Comparison of ENCODE assay signal across 12 mouse cellular contexts in the genomic region with DNA sequence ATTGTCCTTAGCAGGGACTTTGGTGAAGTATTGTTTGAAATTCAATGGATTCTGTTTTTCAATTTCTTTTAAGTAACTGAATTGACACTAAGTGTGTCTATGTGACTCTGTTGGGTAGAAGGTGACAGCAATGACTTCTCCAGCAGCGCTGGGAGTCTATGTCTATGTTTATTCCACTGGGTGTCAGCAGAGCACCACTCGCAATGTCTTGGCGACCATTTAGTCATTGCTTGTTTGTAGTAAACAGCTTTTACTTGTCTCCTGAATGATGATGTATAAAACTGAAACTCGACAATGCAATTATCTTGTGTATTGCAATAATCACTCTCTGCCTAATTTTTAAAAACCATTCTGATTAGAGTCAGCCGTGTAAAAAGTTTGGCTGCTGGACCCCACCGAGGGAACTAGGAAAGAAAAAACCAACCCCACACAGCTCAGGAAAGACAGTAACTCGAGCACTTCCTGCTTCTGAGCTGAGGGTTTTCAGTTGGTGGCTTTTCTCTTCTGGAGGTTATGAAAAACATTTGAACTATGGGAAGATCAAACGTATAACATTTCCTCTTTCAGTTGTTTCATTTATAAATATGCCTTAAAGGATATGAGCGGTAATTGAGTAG. TPM values are rescaled to one million over a fixed set of nuclear protein-coding genes. Genes with fewer than 3 reads are reported as not detected.
DNase-seq lines count a peak whose midpoint lies in the region; ATAC-seq and TF ChIP-seq lines count a peak whose summit lies in the region.
"Not testable (repeated sequence)": the region's sequence is repeated elsewhere in the genome, so short reads cannot be mapped to it uniquely, and the experiment has no call there.
"Had no signal": no experiment of that assay in that cellular context is flagged by ENCODE, and none has a peak within 500 bp of the region (broad histone marks: within the 10 kb centered on the region; RNA-seq: fewer than 3 reads in every experiment).

No protein-coding gene starts in this region.

- H3K9ac ChIP-seq in heart, embryonic 16.5 days (ENCODE audit: low read length); kidney, embryonic 15.5 days: not testable (repeated sequence)
- H3K9ac ChIP-seq in liver, postnatal 0 days (replicated peaks), result peak overlapping the region; percentile 37; the same call in 1 of the 2 replicates

- ATAC-seq in Patski, result not testable (repeated sequence)
- ATAC-seq in erythroblast, adult 5-6 weeks (replicated peaks; ENCODE audit: low FRiP score, poor library complexity, severe bottlenecking), result peak; percentile 64; the same call in 1 of the 2 replicates
- peak; percentile 80; the same call in 1 of the 2 replicates for ATAC-seq in heart, embryonic 16.5 days (replicated peaks; ENCODE audit: extremely low read depth, insufficient read depth, low FRiP score)
- ATAC-seq in kidney, embryonic 15.5 days (replicated peaks; ENCODE audit: low FRiP score), result peak; percentile 82
- peak; percentile 74 for ATAC-seq in liver, postnatal 0 days
- peak; percentile 100 for ATAC-seq in megakaryocyte progenitor cell, adult 5-6 weeks (replicated peaks; ENCODE audit: poor library complexity)

- TF ChIP-seq EP300 in liver, postnatal 0 days (IDR thresholded peaks at IDR 0.05; ENCODE audit: low read depth), result not testable (repeated sequence)

- H3K4me3 ChIP-seq in heart, embryonic 16.5 days (ENCODE audit: low read length), result 0 out of 2 replicates have a peak overlapping the region, but pooled peaks have one; percentile 14
- not testable (repeated sequence) for H3K4me3 ChIP-seq in kidney, embryonic 15.5 days (replicated peaks)
- H3K4me3 ChIP-seq in liver, postnatal 0 days (ENCODE audit: low read depth, low read length), result peak overlapping the region; percentile 5; the same call in 1 of the 2 replicates

- not testable (repeated sequence) for H3K4me1 ChIP-seq in heart, embryonic 16.5 days (ENCODE audit: control insufficient read depth, insufficient read depth, low read length); kidney, embryonic 15.5 days; liver, postnatal 0 days (ENCODE audit: insufficient read depth)

- H3K36me3 ChIP-seq in heart, embryonic 16.5 days (ENCODE audit: control insufficient read depth, insufficient read depth); kidney, embryonic 15.5 days; liver, postnatal 0 days (replicated peaks; ENCODE audit: insufficient read depth, low read length): not testable (repeated sequence)

- in situ Hi-C loops in Patski (cut with MboI; ENCODE audit: low pct_unique_long_range_greater_than_20kb), result not testable (repeated sequence)

- CTCF ChIA-PET in Patski (lab: Charles Lee), result not testable (repeated sequence)

- not testable (repeated sequence) for H3K9me3 ChIP-seq in heart, embryonic 16.5 days (replicated peaks; ENCODE audit: control insufficient read depth, low read length); kidney, embryonic 15.5 days (replicated peaks); liver, postnatal 0 days (ENCODE audit: low read length)

- peaks cover 22% of the 10 kb centered on the region for H3K27me3 ChIP-seq in Patski
- not testable (repeated sequence) for H3K27me3 ChIP-seq in heart, embryonic 16.5 days (ENCODE audit: control insufficient read depth, insufficient read depth, low read length); kidney, embryonic 15.5 days; liver, postnatal 0 days (ENCODE audit: insufficient read depth, low read length)

- DNase-seq in Patski (ENCODE audit: low read depth, low spot score); liver, postnatal 0 days: not testable (repeated sequence)
- DNase-seq in thymus, adult 18-20 months, result peak; percentile 10 to 52

- POLR2A ChIA-PET in Patski (lab: Charles Lee), result not testable (repeated sequence)

- TF ChIP-seq CTCF in Patski (IDR thresholded peaks at IDR 0.05), result peak; percentile 33
- not testable (repeated sequence) for TF ChIP-seq CTCF in liver, postnatal 0 days (IDR thresholded peaks at IDR 0.05; ENCODE audit: low read depth)

- 31% methylated on average over 7 of the region's 9 CpGs for WGBS in heart, embryonic 16.5 days
- 21% methylated on average over 8 of the region's 9 CpGs for WGBS in kidney, embryonic 15.5 days
- WGBS in liver, postnatal 0 days (ENCODE audit: insufficient replicate concordance), result 14% methylated on average over 7 of the region's 9 CpGs

- peak overlapping the region; percentile 18; the same call in 1 of the 2 replicates for H3K27ac ChIP-seq in heart, embryonic 16.5 days (ENCODE audit: low read length)
- peak overlapping the region; percentile 67 for H3K27ac ChIP-seq in kidney, embryonic 15.5 days
- peak overlapping the region; percentile 13; the same call in 1 of the 2 replicates for H3K27ac ChIP-seq in liver, postnatal 0 days (ENCODE audit: low read depth)

- H3K4me2 ChIP-seq in heart, embryonic 16.5 days (ENCODE audit: low read depth, low read length), result peak overlapping the region; percentile 44
- 0 out of 2 replicates have a peak overlapping the region, but pooled peaks have one; percentile 15 for H3K4me2 ChIP-seq in kidney, embryonic 15.5 days
- peak overlapping the region; percentile 51 for H3K4me2 ChIP-seq in liver, postnatal 0 days (ENCODE audit: low read depth, low read length)

RNA-seq across cellular contexts. Expression of gene Gm13691, which starts 3.4 kb away (rescaled TPM):
- 1.3 TPM for polyA plus RNA-seq in Patski (2021)
- not detected in 2 replicates for total RNA-seq in erythroblast, adult 5-6 weeks (2015; ENCODE audit: low replicate concordance)
- total RNA-seq in erythroblast, adult 5-6 weeks (2017; ENCODE audit: low replicate concordance), result 0.14 TPM in 1 of 2 replicates, not detected in the other
- polyA plus RNA-seq in heart, embryonic 16.5 days (2015; fragmentation: Nextera tagmentation; extraction: Ambion mirVana), result not detected in 2 replicates
- polyA plus RNA-seq in kidney, embryonic 15.5 days (2015; fragmentation: Nextera tagmentation; extraction: Ambion mirVana), result not detected in 2 replicates
- polyA plus RNA-seq in liver, postnatal 0 days (2015; fragmentation: Nextera tagmentation; extraction: Ambion mirVana), result not detected in 2 replicates
- total RNA-seq in megakaryocyte progenitor cell, adult 5-6 weeks (2015), result not detected in 2 replicates
- 0.04 TPM in 1 of 2 replicates, not detected in the other for total RNA-seq in megakaryocyte progenitor cell, adult 5-6 weeks (2017)
- polyA plus RNA-seq: adrenal gland, adult 2 months; forebrain, embryonic 13.5 days; heart, embryonic 10.5 days; hindbrain, embryonic 16.5 days; limb, embryonic 11.5 days had no signal

RNA-seq across cellular contexts. Expression of gene Gm13697, which starts 9.2 kb away (rescaled TPM):
- 1.3 TPM for polyA plus RNA-seq in Patski (2021)
- not detected in 2 replicates for total RNA-seq in erythroblast, adult 5-6 weeks (2015; ENCODE audit: low replicate concordance)
- 0.42 TPM in 1 of 2 replicates, not detected in the other for total RNA-seq in erythroblast, adult 5-6 weeks (2017; ENCODE audit: low replicate concordance)
- polyA plus RNA-seq in heart, embryonic 16.5 days (2015; fragmentation: Nextera tagmentation; extraction: Ambion mirVana), result not detected in 2 replicates
- polyA plus RNA-seq in kidney, embryonic 15.5 days (2015; fragmentation: Nextera tagmentation; extraction: Ambion mirVana), result not detected in 2 replicates
- polyA plus RNA-seq in liver, postnatal 0 days (2015; fragmentation: Nextera tagmentation; extraction: Ambion mirVana), result not detected in 2 replicates
- total RNA-seq in megakaryocyte progenitor cell, adult 5-6 weeks (2015), result not detected in 2 replicates
- 0.07 and 0.08 TPM in 2 replicates for total RNA-seq in megakaryocyte progenitor cell, adult 5-6 weeks (2017)
- polyA plus RNA-seq: adrenal gland, adult 2 months; forebrain, embryonic 13.5 days; heart, embryonic 10.5 days; hindbrain, embryonic 16.5 days; limb, embryonic 11.5 days had no signal

RNA-seq across cellular contexts. Expression of gene Gm13694, which starts 15.0 kb away (rescaled TPM):
- 1.3 TPM for polyA plus RNA-seq in Patski (2021)
- total RNA-seq in erythroblast, adult 5-6 weeks (2015; ENCODE audit: low replicate concordance), result not detected in 2 replicates
- 0.42 TPM in 1 of 2 replicates, not detected in the other for total RNA-seq in erythroblast, adult 5-6 weeks (2017; ENCODE audit: low replicate concordance)
- not detected in 2 replicates for polyA plus RNA-seq in heart, embryonic 16.5 days (2015; fragmentation: Nextera tagmentation; extraction: Ambion mirVana)
- not detected in 2 replicates for polyA plus RNA-seq in kidney, embryonic 15.5 days (2015; fragmentation: Nextera tagmentation; extraction: Ambion mirVana)
- not detected in 2 replicates for polyA plus RNA-seq in liver, postnatal 0 days (2015; fragmentation: Nextera tagmentation; extraction: Ambion mirVana)
- not detected in 2 replicates for total RNA-seq in megakaryocyte progenitor cell, adult 5-6 weeks (2015)
- total RNA-seq in megakaryocyte progenitor cell, adult 5-6 weeks (2017), result 0.07 and 0.08 TPM in 2 replicates
- polyA plus RNA-seq: adrenal gland, adult 2 months; forebrain, embryonic 13.5 days; heart, embryonic 10.5 days; hindbrain, embryonic 16.5 days; limb, embryonic 11.5 days had no signal

RNA-seq across cellular contexts. Expression of gene Gm13696, which starts 20.8 kb away (rescaled TPM):
- 1.3 TPM for polyA plus RNA-seq in Patski (2021)
- not detected in 2 replicates for total RNA-seq in erythroblast, adult 5-6 weeks (2015; ENCODE audit: low replicate concordance)
- total RNA-seq in erythroblast, adult 5-6 weeks (2017; ENCODE audit: low replicate concordance), result 0.42 TPM in 1 of 2 replicates, not detected in the other
- polyA plus RNA-seq in heart, embryonic 16.5 days (2015; fragmentation: Nextera tagmentation; extraction: Ambion mirVana), result not detected in 2 replicates
- polyA plus RNA-seq in kidney, embryonic 15.5 days (2015; fragmentation: Nextera tagmentation; extraction: Ambion mirVana), result not detected in 2 replicates
- not detected in 2 replicates for polyA plus RNA-seq in liver, postnatal 0 days (2015; fragmentation: Nextera tagmentation; extraction: Ambion mirVana)
- total RNA-seq in megakaryocyte progenitor cell, adult 5-6 weeks (2015), result not detected in 2 replicates
- 0.07 and 0.08 TPM in 2 replicates for total RNA-seq in megakaryocyte progenitor cell, adult 5-6 weeks (2017)
- polyA plus RNA-seq: adrenal gland, adult 2 months; forebrain, embryonic 13.5 days; heart, embryonic 10.5 days; hindbrain, embryonic 16.5 days; limb, embryonic 11.5 days had no signal

RNA-seq across cellular contexts. Expression of gene Gm13695, which starts 26.6 kb away (rescaled TPM):
- not detected for polyA plus RNA-seq in Patski (2021)
- not detected in 2 replicates for total RNA-seq in erythroblast, adult 5-6 weeks (2015; ENCODE audit: low replicate concordance)
- total RNA-seq in erythroblast, adult 5-6 weeks (2017; ENCODE audit: low replicate concordance), result 0.42 TPM in 1 of 2 replicates, not detected in the other
- not detected in 2 replicates for polyA plus RNA-seq in heart, embryonic 16.5 days (2015; fragmentation: Nextera tagmentation; extraction: Ambion mirVana)
- polyA plus RNA-seq in kidney, embryonic 15.5 days (2015; fragmentation: Nextera tagmentation; extraction: Ambion mirVana), result not detected in 2 replicates
- not detected in 2 replicates for polyA plus RNA-seq in liver, postnatal 0 days (2015; fragmentation: Nextera tagmentation; extraction: Ambion mirVana)
- not detected in 2 replicates for total RNA-seq in megakaryocyte progenitor cell, adult 5-6 weeks (2015)
- not detected in 2 replicates for total RNA-seq in megakaryocyte progenitor cell, adult 5-6 weeks (2017)
- polyA plus RNA-seq: adrenal gland, adult 2 months; forebrain, embryonic 13.5 days; heart, embryonic 10.5 days; hindbrain, embryonic 16.5 days; limb, embryonic 11.5 days had no signal

Comparison
In these comparisons a context has a peak if more than half of its experiments do, and no peak if none do; other contexts are left out.
1. H3K27ac ChIP-seq: peak in every context shown above with its lines; median percentile 67 in kidney, embryonic 15.5 days; 18 in heart, embryonic 16.5 days; 13 in liver, postnatal 0 days.